ENCODE assay signal across 9 mouse cellular contexts in the genomic region with DNA sequence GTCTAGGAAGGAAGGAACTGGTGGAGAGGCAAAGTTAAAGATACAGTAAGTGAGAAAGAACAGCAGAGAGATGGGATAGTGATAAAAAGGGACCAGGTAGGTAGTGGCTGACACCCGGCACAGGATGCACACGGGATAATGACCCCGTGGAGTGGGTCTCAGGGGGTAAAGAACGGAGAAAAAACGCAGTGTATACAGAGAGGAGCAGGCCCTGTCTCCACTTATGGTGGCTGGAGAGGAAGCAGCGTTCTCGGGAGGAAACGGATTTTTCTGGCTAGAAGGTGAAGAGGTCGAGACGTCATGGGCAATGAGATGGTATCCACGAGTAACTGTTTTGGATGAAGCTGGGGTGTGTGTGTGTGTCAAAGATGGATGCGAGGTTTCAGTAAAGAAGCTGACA. TPM values are rescaled to one million over a fixed set of nuclear protein-coding genes. Genes with fewer than 3 reads are reported as not detected.
A peak's percentile ranks its signal among the peaks of the same experiment; 100 is the strongest.
DNase-seq lines count a peak whose midpoint lies in the region; ATAC-seq and TF ChIP-seq lines count a peak whose summit lies in the region.
"Had no signal": no experiment of that assay in that cellular context is flagged by ENCODE, and none has a peak within 500 bp of the region (broad histone marks: within the 10 kb centered on the region; RNA-seq: fewer than 3 reads in every experiment).

No protein-coding gene starts in this region.

- no peaks in the 10 kb centered on the region for H3K9me3 ChIP-seq in heart, embryonic 11.5 days (replicated peaks; ENCODE audit: control insufficient read depth, low read length)
- H3K9me3 ChIP-seq in hindbrain, embryonic 16.5 days (ENCODE audit: control insufficient read depth, low read length): no peaks in the 10 kb centered on the region

- no peak overlapping the region for H3K27ac ChIP-seq in heart, embryonic 11.5 days (ENCODE audit: low read depth, low read length)
- H3K27ac ChIP-seq in bone marrow, adult 2 months (ENCODE audit: control insufficient read depth, insufficient read depth, low read depth, low read length, poor library complexity): no peak overlapping the region
- H3K27ac ChIP-seq in hindbrain, embryonic 16.5 days (ENCODE audit: low read depth, low read length): no peak overlapping the region

- TF ChIP-seq POLR2A in bone marrow, adult 2 months (IDR thresholded peaks at IDR 0.05; ENCODE audit: borderline replicate concordance, control insufficient read depth, low read depth, low read length): no peak

- H3K4me1 ChIP-seq in heart, embryonic 11.5 days (ENCODE audit: control insufficient read depth, insufficient read depth, low read length): peaks cover 22% of the 10 kb centered on the region
- H3K4me1 ChIP-seq in bone marrow, adult 2 months (ENCODE audit: control insufficient read depth, insufficient read depth, low read length): peaks cover 10% of the 10 kb centered on the region
- H3K4me1 ChIP-seq in hindbrain, embryonic 16.5 days (ENCODE audit: control insufficient read depth, insufficient read depth, low read depth, low read length): no peaks in the 10 kb centered on the region

- WGBS in heart, embryonic 11.5 days (ENCODE audit: insufficient replicate concordance): 12% methylated on average over 12 of the region's 12 CpGs
- WGBS in bone marrow, adult 2 months: 3% methylated on average over 12 of the region's 12 CpGs
- 34% methylated on average over 12 of the region's 12 CpGs for WGBS in hindbrain, embryonic 16.5 days

- peak overlapping the region; percentile 35 for H3K4me3 ChIP-seq in heart, embryonic 11.5 days (ENCODE audit: low read depth, low read length)
- peak overlapping the region; percentile 20 for H3K4me3 ChIP-seq in bone marrow, adult 2 months (replicated peaks; ENCODE audit: control insufficient read depth, low read depth, low read length)
- no peak overlapping the region for H3K4me3 ChIP-seq in hindbrain, embryonic 16.5 days (ENCODE audit: low read length)

- H3K36me3 ChIP-seq in heart, embryonic 11.5 days (ENCODE audit: control insufficient read depth, insufficient read depth, low read length): no peaks in the 10 kb centered on the region
- no peaks in the 10 kb centered on the region for H3K36me3 ChIP-seq in hindbrain, embryonic 16.5 days (ENCODE audit: control insufficient read depth, insufficient read depth, low read length)

- no peak for TF ChIP-seq CTCF in bone marrow, adult 2 months (IDR thresholded peaks at IDR 0.05; ENCODE audit: control insufficient read depth, insufficient read depth, low read length)

- H3K9ac ChIP-seq in heart, embryonic 11.5 days (ENCODE audit: low read depth, low read length): peak overlapping the region; percentile 54; the same call in 1 of the 2 replicates
- H3K9ac ChIP-seq in hindbrain, embryonic 16.5 days (ENCODE audit: low read depth, low read length): no peak overlapping the region

- DNase-seq in heart, postnatal 10 days: no peak
- no peak for DNase-seq in layer of hippocampus, adult 9-11 months
- no peak for DNase-seq in urinary bladder, postnatal 25 days (ENCODE audit: low spot score)
- no peak for DNase-seq in cerebellum, adult 9-11 months
- DNase-seq: right cerebral cortex, adult 18-20 months had no signal

- H3K4me2 ChIP-seq in heart, embryonic 11.5 days: peak overlapping the region; percentile 64
- peak overlapping the region; percentile 32 for H3K4me2 ChIP-seq in hindbrain, embryonic 16.5 days (ENCODE audit: low read length)

- H3K27me3 ChIP-seq in heart, embryonic 11.5 days (ENCODE audit: control insufficient read depth, insufficient read depth, low read length): no peaks in the 10 kb centered on the region
- no peaks in the 10 kb centered on the region for H3K27me3 ChIP-seq in hindbrain, embryonic 16.5 days (replicated peaks; ENCODE audit: control insufficient read depth, insufficient read depth, low read length)

- intact Hi-C loops in heart, postnatal 10 days (cut with DNase I): no loop called here

- ATAC-seq in heart, embryonic 11.5 days (replicated peaks; ENCODE audit: insufficient number of reproducible peaks, low FRiP score, low TSS enrichment): no peak
- no peak for ATAC-seq in hindbrain, embryonic 16.5 days
- peak; percentile 27 for ATAC-seq in megakaryocyte-erythroid progenitor cell, adult 5-6 weeks (replicated peaks; ENCODE audit: low FRiP score, low TSS enrichment, poor library complexity, severe bottlenecking)

RNA-seq across cellular contexts. Expression of a gene that starts 55.4 kb away (rescaled TPM):
- 29.2 and 41.2 TPM in 2 replicates for polyA plus RNA-seq in heart, embryonic 11.5 days (2014; fragmentation: Nextera tagmentation; extraction: Ambion mirVana)
- total RNA-seq in heart, postnatal 10 days (2021): 10 to 100 TPM; 44.1 to 44.8 TPM
- 12.9 and 14.3 TPM in 2 replicates for polyA plus RNA-seq in bone marrow, adult 2 months (2011; ENCODE audit: insufficient read depth, insufficient read length, low replicate concordance, missing spikeins)
- 21.6 and 27.6 TPM in 2 replicates for polyA plus RNA-seq in hindbrain, embryonic 16.5 days (2015; fragmentation: Nextera tagmentation; extraction: Ambion mirVana)
- 27.6 and 32.8 TPM in 2 replicates for total RNA-seq in megakaryocyte-erythroid progenitor cell, adult 5-6 weeks (2014; fragmentation: Nextera tagmentation)
- 24.3 and 34.3 TPM in 2 replicates for total RNA-seq in megakaryocyte-erythroid progenitor cell, adult 5-6 weeks (2017)
